Mouse (Mus musculus) liver, postnatal 0 days (tissue): ENCODE measurements around the gene Adam8. TPM values are rescaled to one million over a fixed set of nuclear protein-coding genes. Genes with fewer than 3 reads are reported as not detected.

ENCODE experiments used
- ATAC-seq: fragments of 200-750 bp; cut with Nextera tagmentation; 2 replicates; pipeline ENCODE4 v1.8.0; 2017; ENCODE audit warnings: mild to moderate bottlenecking, moderate library complexity
- DNase-seq: peaks from one replicate; pipeline ENCODE4 v3.0.0-alpha.2; 2016
- H3K27ac ChIP-seq: fragments of 300-500 bp; sonication (generic); 2 replicates; pipeline ENCODE4 v1.5.1; 2014; ENCODE audit warnings: antibody characterized with exemption, moderate library complexity, mild to moderate bottlenecking, low read depth
- H3K27me3 ChIP-seq: fragments of 300-500 bp; sonication (generic); 2 replicates; pipeline ENCODE4 v1.6.1; 2014; ENCODE audit warnings: low read length, control low read depth, mixed read lengths; ENCODE audit not compliant: insufficient read depth
- H3K36me3 ChIP-seq: fragments of 300-500 bp; sonication (generic); replicated peaks from 2 replicates; pipeline ENCODE4 v1.6.1; 2014; ENCODE audit warnings: mild to moderate bottlenecking, control low read depth, low read length, moderate library complexity, mixed read lengths; ENCODE audit not compliant: insufficient read depth
- H3K4me1 ChIP-seq: fragments of 300-500 bp; sonication (generic); 2 replicates; pipeline ENCODE4 v1.6.1; 2014; ENCODE audit warnings: antibody characterized with exemption, mild to moderate bottlenecking, control low read depth; ENCODE audit not compliant: insufficient read depth
- H3K4me2 ChIP-seq: fragments of 300-500 bp; sonication (generic); 2 replicates; pipeline ENCODE4 v1.6.1; 2014; ENCODE audit warnings: low read depth, mild to moderate bottlenecking, low read length, moderate library complexity, mixed read lengths
- H3K4me3 ChIP-seq: fragments of 300-500 bp; sonication (generic); 2 replicates; pipeline ENCODE4 v1.5.1; 2014; ENCODE audit warnings: low read depth, low read length
- H3K9ac ChIP-seq: fragments of 300-500 bp; sonication (generic); replicated peaks from 2 replicates; pipeline ENCODE4 v1.6.1; 2014; ENCODE audit warnings: mild to moderate bottlenecking, moderate library complexity
- H3K9me3 ChIP-seq: fragments of 300-500 bp; sonication (generic); 2 replicates; pipeline ENCODE4 v1.6.1; 2016; ENCODE audit warnings: mild to moderate bottlenecking, control low read depth, low read length, mixed read lengths
- CTCF ChIP-seq: sonication (generic); IDR thresholded peaks from 2 replicates; pipeline ENCODE4 v1.5.1; 2016; ENCODE audit warnings: antibody characterized with exemption, low read depth
- EP300 ChIP-seq: IDR thresholded peaks from 2 replicates; pipeline ENCODE4 v1.6.1; 2016; ENCODE audit warnings: antibody characterized with exemption, low read depth, mild to moderate bottlenecking
- WGBS: fragments of 180-500 bp; shearing (Covaris S2); extraction: QIAGEN DNeasy Blood & Tissue Kit; methylation state at CpG from one replicate; pipeline ENCODE4 v1.1.7; 2014; ENCODE audit not compliant: insufficient replicate concordance; 5-methylcytosine and 5-hydroxymethylcytosine counted together
- polyA plus RNA-seq: library from polyadenylated mRNA; unstranded; fragments of >200 nt; fragmentation: Nextera tagmentation; extraction: Ambion mirVana; gene quantifications from 2 replicates; pipeline ENCODE4 v1.2.1, GENCODE M21; 2015

Gene Adam8
- polyA plus RNA-seq, 1 experiment from 2014 or later, result 1.8 TPM

DNA sequence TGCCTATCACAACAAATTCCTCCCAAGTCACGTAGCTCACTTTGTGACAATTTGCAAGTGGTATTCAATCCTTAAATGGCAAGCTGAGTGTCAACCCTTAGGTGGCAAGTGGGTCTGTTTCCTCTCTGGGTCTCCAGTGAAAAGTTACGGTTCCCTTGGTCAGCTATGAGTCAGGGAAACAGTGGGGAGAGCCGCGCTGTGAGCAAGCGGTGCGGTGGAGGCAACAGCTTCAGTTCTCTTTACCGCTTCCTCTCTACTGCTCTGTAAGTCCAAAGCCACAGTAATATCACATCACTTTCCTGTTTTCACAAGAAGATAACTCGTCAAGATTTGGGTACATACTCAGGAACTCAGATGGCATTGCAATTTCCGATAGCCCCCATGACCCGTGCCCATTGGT, 18.1 kb downstream of the Adam8 start:
- DNase-seq, result peak; percentile 45
- peak; percentile 33; the same call in 1 of the 2 replicates for ATAC-seq

GRCm38 (mm10) chr7:139972923-139973331, 19.4 kb downstream of the Adam8 start:
- Histone ChIP-seq H3K36me3 (no peaks in the 10 kb centered on the region), H3K4me2 (no peak overlapping the region), H3K4me3 (no peak overlapping the region), H3K4me1 (no peaks in the 10 kb centered on the region), H3K27ac (peak overlapping the region; percentile 84; the same call in 1 of the 2 replicates), H3K9ac (no peak overlapping the region), H3K27me3 (0 out of 2 replicates have a peak, but pooled peaks cover 2% of the 10 kb centered on the region), H3K9me3 (no peaks in the 10 kb centered on the region)
- ATAC-seq (peak; percentile 23; the same call in 1 of the 2 replicates), DNase-seq (no peak)
- TF ChIP-seq EP300 (no peak), CTCF (no peak)

More for the DNA sequence above, 18.1 kb downstream of the Adam8 start:
- 35% methylated on average over 10 of the region's 10 CpGs for WGBS
- Histone ChIP-seq H3K9me3 (no peaks in the 10 kb centered on the region), H3K9ac (no peak overlapping the region), H3K27ac (peak overlapping the region; percentile 84), H3K4me1 (peaks cover 10% of the 10 kb centered on the region), H3K4me3 (no peak overlapping the region), H3K36me3 (no peaks in the 10 kb centered on the region), H3K27me3 (no peaks in the 10 kb centered on the region), H3K4me2 (no peak overlapping the region)
- TF ChIP-seq EP300 (0 out of 2 replicates have a peak, but pooled peaks have one; percentile 32), CTCF (no peak)

- H3K27ac ChIP-seq, result no peak overlapping the region
- H3K9ac ChIP-seq, result no peak overlapping the region
- no peak overlapping the region for H3K4me2 ChIP-seq
- no peak overlapping the region for H3K4me3 ChIP-seq
- 37% methylated on average over 6 of the region's 6 CpGs for WGBS
- no peaks in the 10 kb centered on the region for H3K9me3 ChIP-seq
- DNase-seq (no peak), ATAC-seq (peak; percentile 43)
- 0 out of 2 replicates have a peak, but pooled peaks cover 2% of the 10 kb centered on the region for H3K27me3 ChIP-seq
- no peaks in the 10 kb centered on the region for H3K36me3 ChIP-seq
- H3K4me1 ChIP-seq, result no peaks in the 10 kb centered on the region
- no peak for TF ChIP-seq CTCF
- TF ChIP-seq EP300, result no peak
Measured at GRCm38 (mm10) chr7:139971436-139971835, 20.9 kb downstream of the Adam8 start.

GRCm38 (mm10) chr7:139970979-139971378, 21.4 kb downstream of the Adam8 start:
- Histone ChIP-seq H3K27me3 (0 out of 2 replicates have a peak, but pooled peaks cover 2% of the 10 kb centered on the region), H3K9ac (no peak overlapping the region), H3K27ac (no peak overlapping the region), H3K36me3 (no peaks in the 10 kb centered on the region), H3K9me3 (no peaks in the 10 kb centered on the region), H3K4me2 (no peak overlapping the region), H3K4me3 (no peak overlapping the region), H3K4me1 (no peaks in the 10 kb centered on the region)
- TF ChIP-seq EP300 (no peak), CTCF (no peak)
- ATAC-seq (no peak), DNase-seq (no peak)
- WGBS, result 58% methylated on average over 5 of the region's 5 CpGs

- WGBS, result 67% methylated on average over 10 of the region's 10 CpGs
- H3K27ac ChIP-seq, result no peak overlapping the region
- no peaks in the 10 kb centered on the region for H3K36me3 ChIP-seq
Measured at GRCm38 (mm10) chr7:139970216-139970919, 22.0 kb downstream of the Adam8 start.

DNA sequence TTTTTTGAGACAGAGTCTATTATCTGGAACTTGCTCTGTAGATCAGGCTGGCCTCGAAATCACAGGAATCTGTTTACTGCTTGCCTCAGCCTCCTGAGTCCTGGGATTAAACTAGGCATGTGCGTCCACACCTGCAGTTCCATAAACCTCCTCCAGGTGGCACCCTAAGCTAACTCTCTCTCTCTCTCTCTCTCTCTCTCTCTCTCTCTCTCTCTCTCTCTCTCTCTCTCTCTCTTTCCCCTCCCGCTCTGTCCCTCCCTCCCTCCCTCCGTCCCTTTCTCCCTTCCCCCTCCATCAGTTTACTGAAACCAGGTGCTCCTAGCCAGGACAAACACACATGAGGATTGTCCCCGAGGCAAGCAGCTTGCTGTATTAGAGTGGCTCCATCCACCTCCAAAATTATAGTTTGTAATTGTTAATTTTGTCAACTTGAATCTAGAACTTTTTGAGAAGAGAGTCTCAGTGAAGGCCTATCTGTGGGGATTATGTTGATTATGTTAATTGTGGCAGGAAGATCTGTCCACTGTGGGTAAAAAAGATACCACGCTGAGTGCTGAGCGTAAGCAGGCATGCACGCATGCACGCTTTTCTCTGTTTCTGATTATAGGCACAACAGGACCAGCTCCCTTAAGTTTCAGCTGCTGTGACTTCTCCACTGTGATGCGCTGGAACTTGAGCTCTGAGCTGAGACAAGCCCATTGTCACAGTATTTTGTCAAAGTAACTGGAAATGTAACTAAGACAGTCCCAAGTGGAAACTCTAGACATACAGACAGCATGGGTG, 22.8 kb downstream of the Adam8 start:
- no peak for TF ChIP-seq EP300
- TF ChIP-seq CTCF, result peak; percentile 87
- DNase-seq (peak; percentile 77), ATAC-seq (peak; percentile 33; the same call in 1 of the 2 replicates)
- Histone ChIP-seq H3K4me2 (no peak overlapping the region), H3K4me1 (no peaks in the 10 kb centered on the region), H3K9me3 (no peaks in the 10 kb centered on the region), H3K4me3 (no peak overlapping the region), H3K27me3 (0 out of 2 replicates have a peak, but pooled peaks cover 2% of the 10 kb centered on the region), H3K27ac (no peak overlapping the region), H3K36me3 (no peaks in the 10 kb centered on the region), H3K9ac (no peak overlapping the region)
- WGBS, result 47% methylated on average over 10 of the region's 10 CpGs

More at GRCm38 (mm10) chr7:139970216-139970919, 22.0 kb downstream of the Adam8 start:
- Histone ChIP-seq H3K9me3 (no peaks in the 10 kb centered on the region), H3K27me3 (0 out of 2 replicates have a peak, but pooled peaks cover 2% of the 10 kb centered on the region), H3K9ac (no peak overlapping the region), H3K4me2 (no peak overlapping the region), H3K4me3 (no peak overlapping the region), H3K4me1 (no peaks in the 10 kb centered on the region)
- ATAC-seq (no peak), DNase-seq (no peak)
- no peak for TF ChIP-seq EP300
